ENCODE assay signal across 18 mouse cellular contexts in genomic region chr8:124292965-124293364, GRCm38 (mm10).
DNase-seq lines count a peak whose midpoint lies in the region; ATAC-seq lines count a peak whose summit lies in the region.
"Had no signal": no experiment of that assay in that cellular context is flagged by ENCODE, and none has a peak within 500 bp of the region (broad histone marks: within the 10 kb centered on the region; RNA-seq: fewer than 3 reads in every experiment).

No protein-coding gene starts in this region.

- H3K4me1 ChIP-seq in forebrain, embryonic 12.5 days, result peaks cover 30% of the 10 kb centered on the region
- H3K4me1 ChIP-seq in forebrain, embryonic 11.5 days (replicated peaks; ENCODE audit: control insufficient read depth, insufficient read depth, low read length), result peaks cover 2% of the 10 kb centered on the region; the same call in 1 of the 2 replicates
- H3K4me1 ChIP-seq in hindbrain, embryonic 13.5 days (replicated peaks), result peaks cover 43% of the 10 kb centered on the region
- H3K4me1 ChIP-seq in hindbrain, embryonic 16.5 days (ENCODE audit: control insufficient read depth, insufficient read depth, low read depth, low read length), result peaks cover 14% of the 10 kb centered on the region
- peaks cover 30% of the 10 kb centered on the region for H3K4me1 ChIP-seq in hindbrain, embryonic 15.5 days (replicated peaks)

- no peak for ATAC-seq in forebrain, embryonic 12.5 days (ENCODE audit: low FRiP score)
- no peak for ATAC-seq in forebrain, embryonic 11.5 days (replicated peaks; ENCODE audit: low FRiP score)
- no peak for ATAC-seq in hindbrain, embryonic 13.5 days (ENCODE audit: low FRiP score)
- ATAC-seq in hindbrain, embryonic 16.5 days, result no peak
- ATAC-seq in hindbrain, embryonic 15.5 days (ENCODE audit: low FRiP score, low read depth), result no peak

- WGBS in forebrain, embryonic 12.5 days, result 79% methylated on average over 9 of the region's 9 CpGs
- 90% methylated on average over 9 of the region's 9 CpGs for WGBS in forebrain, embryonic 11.5 days
- WGBS in hindbrain, embryonic 13.5 days, result 81% methylated on average over 9 of the region's 9 CpGs
- WGBS in hindbrain, embryonic 16.5 days, result 74% methylated on average over 9 of the region's 9 CpGs
- 72% methylated on average over 9 of the region's 9 CpGs for WGBS in hindbrain, embryonic 15.5 days

- no peak overlapping the region for H3K9ac ChIP-seq in forebrain, embryonic 12.5 days
- H3K9ac ChIP-seq in forebrain, embryonic 11.5 days (ENCODE audit: low read length), result no peak overlapping the region
- no peak overlapping the region for H3K9ac ChIP-seq in hindbrain, embryonic 13.5 days
- H3K9ac ChIP-seq in hindbrain, embryonic 16.5 days (ENCODE audit: low read depth, low read length), result no peak overlapping the region
- H3K9ac ChIP-seq in hindbrain, embryonic 15.5 days, result no peak overlapping the region
- H3K9ac ChIP-seq: embryonic facial prominence, embryonic 15.5 days; limb, embryonic 13.5 days; liver, embryonic 14.5 days had no signal

- H3K27me3 ChIP-seq in forebrain, embryonic 12.5 days, result no peaks in the 10 kb centered on the region
- H3K27me3 ChIP-seq in forebrain, embryonic 11.5 days (ENCODE audit: control insufficient read depth, insufficient read depth, low read length), result no peaks in the 10 kb centered on the region
- H3K27me3 ChIP-seq in hindbrain, embryonic 13.5 days, result no peaks in the 10 kb centered on the region
- H3K27me3 ChIP-seq in hindbrain, embryonic 16.5 days (replicated peaks; ENCODE audit: control insufficient read depth, insufficient read depth, low read length), result no peaks in the 10 kb centered on the region
- no peaks in the 10 kb centered on the region for H3K27me3 ChIP-seq in hindbrain, embryonic 15.5 days
- H3K27me3 ChIP-seq: embryonic facial prominence, embryonic 15.5 days; limb, embryonic 13.5 days had no signal

- 0 out of 2 replicates have a peak overlapping the region, but pooled peaks have one; percentile 14 for H3K27ac ChIP-seq in forebrain, embryonic 12.5 days
- no peak overlapping the region for H3K27ac ChIP-seq in forebrain, embryonic 11.5 days (ENCODE audit: low read depth, low read length)
- H3K27ac ChIP-seq in hindbrain, embryonic 13.5 days, result peak overlapping the region; percentile 78
- no peak overlapping the region for H3K27ac ChIP-seq in hindbrain, embryonic 16.5 days (ENCODE audit: low read depth, low read length)
- H3K27ac ChIP-seq in hindbrain, embryonic 15.5 days (replicated peaks), result peak overlapping the region; percentile 3; the same call in 1 of the 2 replicates
- H3K27ac ChIP-seq: embryonic facial prominence, embryonic 15.5 days; heart, adult 2 months; kidney, postnatal 0 days; limb, embryonic 13.5 days; liver, embryonic 14.5 days had no signal

- no peak overlapping the region for H3K4me2 ChIP-seq in forebrain, embryonic 12.5 days
- H3K4me2 ChIP-seq in forebrain, embryonic 11.5 days (ENCODE audit: low read depth, low read length, severe bottlenecking), result no peak overlapping the region
- H3K4me2 ChIP-seq in hindbrain, embryonic 13.5 days, result no peak overlapping the region
- H3K4me2 ChIP-seq in hindbrain, embryonic 16.5 days (ENCODE audit: low read length), result no peak overlapping the region
- H3K4me2 ChIP-seq in hindbrain, embryonic 15.5 days, result no peak overlapping the region
- H3K4me2 ChIP-seq: embryonic facial prominence, embryonic 15.5 days; limb, embryonic 13.5 days had no signal

- peaks cover 21% of the 10 kb centered on the region for H3K36me3 ChIP-seq in forebrain, embryonic 12.5 days (replicated peaks)
- H3K36me3 ChIP-seq in forebrain, embryonic 11.5 days (ENCODE audit: control insufficient read depth, insufficient read depth, low read length), result no peaks in the 10 kb centered on the region; the same call in 1 of the 2 replicates
- H3K36me3 ChIP-seq in hindbrain, embryonic 13.5 days, result no peaks in the 10 kb centered on the region
- no peaks in the 10 kb centered on the region for H3K36me3 ChIP-seq in hindbrain, embryonic 16.5 days (ENCODE audit: control insufficient read depth, insufficient read depth, low read length)
- no peaks in the 10 kb centered on the region for H3K36me3 ChIP-seq in hindbrain, embryonic 15.5 days

- H3K4me3 ChIP-seq in forebrain, embryonic 12.5 days (replicated peaks), result no peak overlapping the region
- H3K4me3 ChIP-seq in forebrain, embryonic 11.5 days (ENCODE audit: low read depth, low read length), result no peak overlapping the region
- H3K4me3 ChIP-seq in hindbrain, embryonic 13.5 days, result no peak overlapping the region
- no peak overlapping the region for H3K4me3 ChIP-seq in hindbrain, embryonic 16.5 days (ENCODE audit: low read length)
- H3K4me3 ChIP-seq in hindbrain, embryonic 15.5 days, result no peak overlapping the region
- H3K4me3 ChIP-seq: embryonic facial prominence, embryonic 15.5 days; heart, adult 2 months; limb, embryonic 13.5 days had no signal

- no peaks in the 10 kb centered on the region for H3K9me3 ChIP-seq in forebrain, embryonic 12.5 days
- H3K9me3 ChIP-seq in forebrain, embryonic 11.5 days (ENCODE audit: control insufficient read depth, low read length), result no peaks in the 10 kb centered on the region
- H3K9me3 ChIP-seq in hindbrain, embryonic 13.5 days, result no peaks in the 10 kb centered on the region
- H3K9me3 ChIP-seq in hindbrain, embryonic 16.5 days (ENCODE audit: control insufficient read depth, low read length), result no peaks in the 10 kb centered on the region
- H3K9me3 ChIP-seq in hindbrain, embryonic 15.5 days, result no peaks in the 10 kb centered on the region
- H3K9me3 ChIP-seq: embryonic facial prominence, embryonic 15.5 days; limb, embryonic 13.5 days had no signal

- DNase-seq in forebrain, embryonic 11.5 days (ENCODE audit: low spot score), result no peak
- peak; percentile 65 for DNase-seq in brain, adult 2 months (ENCODE audit: low read depth, low spot score)
- no peak for DNase-seq in thymus, postnatal 14 days
- no peak for DNase-seq in layer of hippocampus, adult 8-10 months (ENCODE audit: low spot score in 2 of 2)
- DNase-seq: cerebellum, adult 9-10 months; embryo, embryonic 11 days; gastrocnemius, postnatal 10 days; heart, adult 2 months; kidney, adult 11 months; spleen, adult 18-20 months had no signal

Comparison
In these comparisons a context has a peak if more than half of its experiments do, and no peak if none do; other contexts are left out.
1. H3K27ac ChIP-seq: peak in forebrain, embryonic 12.5 days (single experiment), hindbrain, embryonic 13.5 days (single experiment) and hindbrain, embryonic 15.5 days (single experiment); none in forebrain, embryonic 11.5 days (single experiment) and hindbrain, embryonic 16.5 days (single experiment).